Mouse (Mus musculus): ENCODE measurements around the gene Reep1. TPM values are rescaled to one million over a fixed set of nuclear protein-coding genes. Genes with fewer than 3 reads are reported as not detected.

Gene Reep1
- polyA plus RNA-seq, 1 experiment from 2014 or later, result 298 TPM

DNA sequence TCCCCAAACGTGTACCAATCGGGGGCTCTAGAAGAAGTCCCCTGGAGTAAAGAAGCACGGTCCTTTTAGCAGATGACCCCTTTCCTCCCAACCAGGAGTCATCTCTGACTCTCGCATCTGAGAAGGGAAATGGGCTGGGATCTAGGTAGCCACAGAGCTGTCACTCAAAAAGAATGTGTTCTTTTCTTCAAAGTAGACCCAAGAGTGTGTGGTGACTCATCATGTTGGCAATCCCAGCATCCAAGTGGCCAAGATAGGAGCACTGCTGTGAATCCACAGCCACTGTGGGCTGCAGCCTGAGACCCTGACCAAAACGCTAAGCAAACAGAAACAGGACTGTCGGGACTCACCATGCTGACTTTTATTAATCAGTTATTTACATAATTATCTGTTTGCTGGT, 37.6 kb downstream of the Reep1 start:
- ATAC-seq (ENCODE audit: low FRiP score, low TSS enrichment) (no peak), DNase-seq (no peak)
- peaks cover 15% of the 10 kb centered on the region for H3K4me1 ChIP-seq (ENCODE audit: control insufficient read depth, insufficient read depth, low read length)
- H3K36me3 ChIP-seq (ENCODE audit: control insufficient read depth, insufficient read depth, low read length), result no peaks in the 10 kb centered on the region
- H3K9ac ChIP-seq (replicated peaks; ENCODE audit: low read length), result no peak overlapping the region
- H3K9me3 ChIP-seq (ENCODE audit: control insufficient read depth, low read length), result no peaks in the 10 kb centered on the region
- no peak overlapping the region for H3K4me3 ChIP-seq (replicated peaks; ENCODE audit: low read depth, low read length)
- H3K27me3 ChIP-seq (ENCODE audit: control insufficient read depth, insufficient read depth, low read length), result no peaks in the 10 kb centered on the region
- H3K27ac ChIP-seq (replicated peaks; ENCODE audit: low read depth, low read length), result no peak overlapping the region
- no peak overlapping the region for H3K4me2 ChIP-seq (ENCODE audit: low read length)
- WGBS, result 85% methylated on average over 6 of the region's 6 CpGs

DNA sequence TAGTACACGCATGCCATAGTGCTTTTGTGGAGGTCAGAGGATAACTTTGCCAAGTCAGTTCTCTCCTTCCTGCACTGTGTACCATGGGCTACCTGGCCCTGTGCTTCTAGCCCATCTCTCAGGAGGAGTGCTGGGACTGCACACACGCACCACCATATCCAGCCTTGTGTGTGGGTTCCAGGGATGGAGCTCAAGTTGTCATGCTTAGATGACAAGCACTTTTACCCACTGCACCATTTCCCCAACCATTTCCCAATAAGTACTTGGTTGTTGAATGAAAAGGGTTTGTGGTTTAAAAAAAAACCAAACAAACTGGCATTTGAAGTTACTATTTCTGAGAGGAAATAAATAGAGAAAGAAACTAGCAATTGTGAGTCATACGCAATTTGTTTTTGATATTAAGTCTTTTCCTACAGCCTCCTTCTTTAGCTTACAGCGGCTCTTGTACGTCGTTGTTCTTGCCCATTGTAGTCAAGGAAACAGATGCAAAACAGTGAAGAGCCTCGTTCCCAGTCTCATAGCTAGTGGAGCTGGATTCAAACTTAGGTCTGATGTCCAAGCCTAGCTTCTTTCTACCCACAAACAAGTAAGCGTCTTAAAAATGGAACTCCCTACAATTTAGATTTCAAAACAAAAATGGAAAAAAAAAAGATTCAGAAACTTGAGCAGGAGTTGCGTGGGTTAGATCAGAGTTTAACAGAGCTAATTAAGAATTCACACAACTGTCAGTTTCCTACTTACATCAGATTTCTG, 38.3 kb downstream of the Reep1 start:
- Histone ChIP-seq H3K9me3 (ENCODE audit: control insufficient read depth, low read length) (no peaks in the 10 kb centered on the region), H3K9ac (replicated peaks; ENCODE audit: low read length) (no peak overlapping the region), H3K27me3 (ENCODE audit: control insufficient read depth, insufficient read depth, low read length) (no peaks in the 10 kb centered on the region), H3K27ac (replicated peaks; ENCODE audit: low read depth, low read length) (no peak overlapping the region), H3K36me3 (ENCODE audit: control insufficient read depth, insufficient read depth, low read length) (no peaks in the 10 kb centered on the region), H3K4me1 (ENCODE audit: control insufficient read depth, insufficient read depth, low read length) (peaks cover 8% of the 10 kb centered on the region; the same call in 1 of the 2 replicates), H3K4me3 (replicated peaks; ENCODE audit: low read depth, low read length) (no peak overlapping the region), H3K4me2 (ENCODE audit: low read length) (no peak overlapping the region)
- 48% methylated on average over 9 of the region's 9 CpGs for WGBS
- DNase-seq (no peak), ATAC-seq (ENCODE audit: low FRiP score, low TSS enrichment) (no peak)

GRCm38 (mm10) chr6:71746246-71746645, 38.9 kb downstream of the Reep1 start:
- 12% methylated on average over 1 of the region's 1 CpGs for WGBS
- DNase-seq (no peak), ATAC-seq (ENCODE audit: low FRiP score, low TSS enrichment) (no peak)
- no peaks in the 10 kb centered on the region for H3K36me3 ChIP-seq (ENCODE audit: control insufficient read depth, insufficient read depth, low read length)
- no peak overlapping the region for H3K4me3 ChIP-seq (replicated peaks; ENCODE audit: low read depth, low read length)
- 0 out of 2 replicates have a peak, but pooled peaks cover 2% of the 10 kb centered on the region for H3K4me1 ChIP-seq (ENCODE audit: control insufficient read depth, insufficient read depth, low read length)
- H3K9me3 ChIP-seq (ENCODE audit: control insufficient read depth, low read length), result no peaks in the 10 kb centered on the region
- no peaks in the 10 kb centered on the region for H3K27me3 ChIP-seq (ENCODE audit: control insufficient read depth, insufficient read depth, low read length)
- H3K27ac ChIP-seq (replicated peaks; ENCODE audit: low read depth, low read length), result no peak overlapping the region
- no peak overlapping the region for H3K4me2 ChIP-seq (ENCODE audit: low read length)
- no peak overlapping the region for H3K9ac ChIP-seq (replicated peaks; ENCODE audit: low read length)

GRCm38 (mm10) chr6:71746846-71747245, 39.5 kb downstream of the Reep1 start:
- H3K27me3 ChIP-seq (ENCODE audit: control insufficient read depth, insufficient read depth, low read length), result no peaks in the 10 kb centered on the region
- DNase-seq (no peak), ATAC-seq (ENCODE audit: low FRiP score, low TSS enrichment) (no peak)
- H3K4me3 ChIP-seq (replicated peaks; ENCODE audit: low read depth, low read length), result no peak overlapping the region
- H3K27ac ChIP-seq (replicated peaks; ENCODE audit: low read depth, low read length), result no peak overlapping the region
- no peak overlapping the region for H3K4me2 ChIP-seq (ENCODE audit: low read length)
- no peaks in the 10 kb centered on the region for H3K9me3 ChIP-seq (ENCODE audit: control insufficient read depth, low read length)
- no peak overlapping the region for H3K9ac ChIP-seq (replicated peaks; ENCODE audit: low read length)
- WGBS, result 85% methylated on average over 8 of the region's 8 CpGs
- H3K4me1 ChIP-seq (ENCODE audit: control insufficient read depth, insufficient read depth, low read length), result no peaks in the 10 kb centered on the region
- H3K36me3 ChIP-seq (ENCODE audit: control insufficient read depth, insufficient read depth, low read length), result no peaks in the 10 kb centered on the region

DNA sequence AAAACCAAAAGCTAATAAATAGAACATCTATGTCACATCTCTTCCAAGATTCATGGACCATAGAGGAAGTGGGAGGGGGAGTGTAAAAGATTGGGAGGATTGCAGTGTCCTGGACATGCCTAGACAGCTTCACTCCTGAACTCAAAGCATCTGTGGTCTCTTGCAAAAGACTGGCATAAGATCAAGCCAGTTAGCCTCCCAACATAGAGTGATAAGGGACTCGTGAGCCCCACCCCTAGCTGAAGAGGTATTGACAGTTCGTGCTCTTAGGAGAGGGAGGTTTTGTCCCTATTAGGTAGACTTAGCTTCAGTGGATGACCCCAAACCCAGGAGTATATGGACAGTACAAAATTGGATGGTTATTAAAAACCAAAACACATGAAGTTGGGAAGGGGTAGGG, 44.2 kb downstream of the Reep1 start:
- Histone ChIP-seq H3K4me2 (ENCODE audit: low read length) (no peak overlapping the region), H3K27me3 (ENCODE audit: control insufficient read depth, insufficient read depth, low read length) (no peaks in the 10 kb centered on the region), H3K9me3 (ENCODE audit: control insufficient read depth, low read length) (no peaks in the 10 kb centered on the region), H3K4me3 (replicated peaks; ENCODE audit: low read depth, low read length) (no peak overlapping the region), H3K4me1 (ENCODE audit: control insufficient read depth, insufficient read depth, low read length) (no peaks in the 10 kb centered on the region), H3K27ac (replicated peaks; ENCODE audit: low read depth, low read length) (no peak overlapping the region), H3K9ac (replicated peaks; ENCODE audit: low read length) (no peak overlapping the region), H3K36me3 (ENCODE audit: control insufficient read depth, insufficient read depth, low read length) (no peaks in the 10 kb centered on the region)
- no peak for DNase-seq
- WGBS, result 84% methylated on average over 2 of the region's 2 CpGs
- no peak for ATAC-seq (ENCODE audit: low FRiP score, low TSS enrichment)

GRCm38 (mm10) chr6:71752791-71753464, 45.6 kb downstream of the Reep1 start:
- H3K9ac ChIP-seq (replicated peaks; ENCODE audit: low read length), result no peak overlapping the region
- 76% methylated on average over 7 of the region's 7 CpGs for WGBS
- 0 out of 2 replicates have a peak, but pooled peaks cover 4% of the 10 kb centered on the region for H3K4me1 ChIP-seq (ENCODE audit: control insufficient read depth, insufficient read depth, low read length)
- no peak overlapping the region for H3K4me2 ChIP-seq (ENCODE audit: low read length)
- peaks cover 9% of the 10 kb centered on the region; the same call in 1 of the 2 replicates for H3K36me3 ChIP-seq (ENCODE audit: control insufficient read depth, insufficient read depth, low read length)
- DNase-seq, result peak; percentile 30
- no peak for ATAC-seq (ENCODE audit: low FRiP score, low TSS enrichment)
- no peaks in the 10 kb centered on the region for H3K9me3 ChIP-seq (ENCODE audit: control insufficient read depth, low read length)
- H3K4me3 ChIP-seq (replicated peaks; ENCODE audit: low read depth, low read length), result no peak overlapping the region
- H3K27ac ChIP-seq (replicated peaks; ENCODE audit: low read depth, low read length), result no peak overlapping the region
- H3K27me3 ChIP-seq (ENCODE audit: control insufficient read depth, insufficient read depth, low read length), result no peaks in the 10 kb centered on the region

DNA sequence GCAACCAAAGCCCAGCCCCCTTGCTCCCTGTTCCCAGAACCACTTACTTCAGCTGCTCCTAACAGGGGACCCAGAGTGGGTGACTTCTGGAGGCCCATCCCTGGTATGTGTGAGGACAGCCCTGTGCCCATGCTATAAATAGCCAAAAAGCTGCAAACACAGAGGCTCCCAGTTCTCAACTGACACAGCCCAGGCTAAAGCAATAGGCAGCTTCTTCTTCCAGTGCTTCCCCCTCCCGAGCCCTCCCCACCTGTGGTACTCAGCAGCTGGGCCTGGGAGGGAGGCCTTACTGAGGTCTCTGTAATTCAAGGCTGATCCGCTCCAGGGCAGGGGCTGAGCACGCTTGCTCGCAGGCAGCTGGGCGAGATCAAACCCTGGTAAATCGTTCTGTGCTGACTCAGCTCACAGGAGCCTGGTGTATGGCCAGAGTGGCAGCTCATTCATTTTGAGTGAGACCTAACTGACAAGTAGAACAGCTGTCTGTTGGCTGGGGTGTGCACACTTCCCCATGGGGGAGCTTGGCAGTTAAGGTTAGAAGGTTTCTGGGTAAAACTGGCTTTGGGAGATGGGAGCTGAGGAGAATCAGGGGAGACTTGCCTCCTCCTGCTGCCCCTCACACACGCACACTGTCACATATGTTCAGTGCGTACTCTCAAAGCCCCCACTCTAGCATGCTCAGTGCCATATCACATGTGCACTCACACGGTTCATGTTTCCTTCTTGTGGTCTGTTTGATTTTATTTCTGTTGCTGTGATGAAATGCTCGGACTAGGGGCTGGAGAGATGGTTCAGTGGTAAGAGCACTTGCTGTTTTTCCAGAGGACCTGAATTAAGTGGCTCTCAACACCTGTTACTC, 49.9 kb downstream of the Reep1 start:
- no peak overlapping the region for H3K27ac ChIP-seq (replicated peaks; ENCODE audit: low read depth, low read length)
- 0 out of 2 replicates have a peak, but pooled peaks cover 4% of the 10 kb centered on the region for H3K4me1 ChIP-seq (ENCODE audit: control insufficient read depth, insufficient read depth, low read length)
- H3K9ac ChIP-seq (replicated peaks; ENCODE audit: low read length), result no peak overlapping the region
- no peaks in the 10 kb centered on the region for H3K9me3 ChIP-seq (ENCODE audit: control insufficient read depth, low read length)
- no peaks in the 10 kb centered on the region for H3K27me3 ChIP-seq (ENCODE audit: control insufficient read depth, insufficient read depth, low read length)
- no peak overlapping the region for H3K4me2 ChIP-seq (ENCODE audit: low read length)
- H3K36me3 ChIP-seq (ENCODE audit: control insufficient read depth, insufficient read depth, low read length), result peaks cover 35% of the 10 kb centered on the region
- 0 out of 2 replicates have a peak, but pooled peaks have one; percentile 36 for ATAC-seq (ENCODE audit: low FRiP score, low TSS enrichment)
- 63% methylated on average over 10 of the region's 10 CpGs for WGBS
- peak; percentile 53 for DNase-seq
- no peak overlapping the region for H3K4me3 ChIP-seq (replicated peaks; ENCODE audit: low read depth, low read length)

- H3K36me3 ChIP-seq (ENCODE audit: control insufficient read depth, insufficient read depth, low read length), result peaks cover 42% of the 10 kb centered on the region
- ATAC-seq (ENCODE audit: low FRiP score, low TSS enrichment) (no peak), DNase-seq (no peak)
- no peaks in the 10 kb centered on the region for H3K27me3 ChIP-seq (ENCODE audit: control insufficient read depth, insufficient read depth, low read length)
- no peak overlapping the region for H3K4me3 ChIP-seq (replicated peaks; ENCODE audit: low read depth, low read length)
- no peak overlapping the region for H3K4me2 ChIP-seq (ENCODE audit: low read length)
- no peak overlapping the region for H3K27ac ChIP-seq (replicated peaks; ENCODE audit: low read depth, low read length)
- no peaks in the 10 kb centered on the region for H3K9me3 ChIP-seq (ENCODE audit: control insufficient read depth, low read length)
- H3K4me1 ChIP-seq (ENCODE audit: control insufficient read depth, insufficient read depth, low read length), result 0 out of 2 replicates have a peak, but pooled peaks cover 4% of the 10 kb centered on the region
- 88% methylated on average over 4 of the region's 4 CpGs for WGBS
- no peak overlapping the region for H3K9ac ChIP-seq (replicated peaks; ENCODE audit: low read length)
These were observed 51.4 kb downstream of the Reep1 start for GRCm38 (mm10) chr6:71758780-71759179.

Data from midbrain, embryonic 14.5 days (tissue).